Mouse (Mus musculus) brain, embryonic 14.5 days (tissue): ENCODE measurements at regions not wholly inside any gene's neighbourhood (a gene's known extent, or its start where the extent isn't known, plus 50 kb on each side); places are given as distances from the start of the nearest gene placed in this dataset.

Experiments
- CTCF ChIP-seq: fragments of 200-500 bp; IDR thresholded peaks from 2 replicates; pipeline ENCODE4 v1.5.1; 2012; ENCODE audit warnings: inconsistent platforms, mild to moderate bottlenecking, moderate library complexity, borderline replicate concordance; ENCODE audit not compliant: insufficient read depth, insufficient read length; ENCODE audit errors: extremely low read depth
- POLR2A ChIP-seq: fragments of 200-500 bp; IDR thresholded peaks from 2 replicates; pipeline ENCODE4 v1.6.1; 2012; ENCODE audit warnings: mild to moderate bottlenecking, inconsistent platforms, borderline replicate concordance; ENCODE audit not compliant: poor library complexity, insufficient read depth, insufficient read length, severe bottlenecking; ENCODE audit errors: extremely low read depth

GRCm38 (mm10) chr5:35185826-35186225 is 80.3 kb upstream of the Lrpap1 start:
- TF ChIP-seq POLR2A (no peak), CTCF (no peak)
